Mouse (Mus musculus) forebrain, embryonic 16.5 days (tissue): ENCODE data around the gene Gnaq. TPM values are rescaled to one million over a fixed set of nuclear protein-coding genes. Genes with fewer than 3 reads are reported as not detected.

Experiments used
- ATAC-seq: fragments of 200-750 bp; cut with Nextera tagmentation; 2 replicates; pipeline ENCODE4 v1.8.0; 2017; ENCODE audit warnings: mild to moderate bottlenecking, moderate library complexity
- H3K27ac ChIP-seq: fragments of 300-500 bp; sonication (generic); 2 replicates; pipeline ENCODE4 v1.5.1; 2014; ENCODE audit warnings: low read length, control low read depth
- H3K27me3 ChIP-seq: fragments of 300-500 bp; sonication (generic); replicated peaks from 2 replicates; pipeline ENCODE4 v1.6.1; 2014; ENCODE audit warnings: low read length; ENCODE audit not compliant: control insufficient read depth, insufficient read depth
- H3K36me3 ChIP-seq: fragments of 300-500 bp; sonication (generic); 2 replicates; pipeline ENCODE4 v1.6.1; 2014; ENCODE audit not compliant: control insufficient read depth, insufficient read depth
- H3K4me1 ChIP-seq: fragments of 300-500 bp; sonication (generic); replicated peaks from 2 replicates; pipeline ENCODE4 v1.6.1; 2014; ENCODE audit warnings: low read length; ENCODE audit not compliant: control insufficient read depth, insufficient read depth
- H3K4me2 ChIP-seq: fragments of 300-500 bp; sonication (generic); 2 replicates; pipeline ENCODE4 v1.6.1; 2014; ENCODE audit warnings: mild to moderate bottlenecking, low read length, control low read depth
- H3K4me3 ChIP-seq: fragments of 300-500 bp; sonication (generic); replicated peaks from 2 replicates; pipeline ENCODE4 v1.5.1; 2014; ENCODE audit warnings: mild to moderate bottlenecking, low read length, control low read depth
- H3K9ac ChIP-seq: fragments of 300-500 bp; sonication (generic); replicated peaks from 2 replicates; pipeline ENCODE4 v1.6.1; 2014; ENCODE audit warnings: low read depth, low read length, control low read depth
- H3K9me3 ChIP-seq: fragments of 300-500 bp; sonication (generic); 2 replicates; pipeline ENCODE4 v1.6.1; 2016; ENCODE audit warnings: low read length; ENCODE audit not compliant: control insufficient read depth
- WGBS: fragments of 180-500 bp; shearing (Covaris S2); extraction: QIAGEN DNeasy Blood & Tissue Kit; methylation state at CpG from one replicate; pipeline ENCODE4 v1.1.7; 2014; 5-methylcytosine and 5-hydroxymethylcytosine counted together
- polyA plus RNA-seq: library from polyadenylated mRNA; unstranded; fragments of >200 nt; fragmentation: Nextera tagmentation; extraction: Ambion mirVana; gene quantifications from 2 replicates; pipeline ENCODE4 v1.2.1, GENCODE M21; 2015

Gnaq gene
- polyA plus RNA-seq, 1 experiment from 2014 or later = 122 TPM

DNA sequence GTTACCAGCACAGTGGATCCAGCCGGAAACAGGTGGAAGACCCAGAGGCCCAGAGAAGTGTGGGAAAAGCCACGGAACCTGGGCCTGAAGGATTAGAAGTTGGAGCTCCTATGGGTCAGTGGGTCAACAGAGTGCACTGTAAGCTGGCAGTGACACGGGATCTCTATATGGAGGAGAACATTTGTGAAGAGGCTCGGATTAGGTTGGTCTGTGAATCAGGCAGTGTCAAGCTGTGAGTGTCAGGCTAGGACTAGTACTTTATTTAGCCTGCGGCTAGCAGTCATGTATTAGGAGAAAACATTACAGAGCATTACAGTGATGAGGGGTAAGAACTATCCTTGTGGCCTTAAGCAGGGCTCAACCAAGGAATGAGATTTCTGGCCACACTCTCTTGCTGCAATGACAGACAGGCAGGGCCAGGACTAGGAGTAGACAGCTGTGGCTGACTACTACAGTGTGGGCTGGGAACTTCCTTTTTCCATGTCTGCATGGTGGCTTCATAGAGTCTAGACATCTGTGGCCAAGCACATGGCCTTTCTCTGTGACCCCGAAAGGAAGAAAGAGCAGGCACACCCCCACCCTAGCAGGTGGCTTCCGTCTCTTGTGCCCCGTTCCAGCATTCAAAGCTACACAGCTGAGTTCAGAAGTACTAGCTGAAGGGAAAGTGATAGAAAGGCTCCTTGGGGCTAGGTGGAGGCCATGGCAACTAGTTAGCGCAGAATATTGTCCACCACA, 240.3 kb downstream of the Gnaq start:
- 72% methylated on average over 9 of the region's 9 CpGs for WGBS
- H3K4me2 ChIP-seq = no peak overlapping the region
- H3K9ac ChIP-seq = no peak overlapping the region
- H3K4me3 ChIP-seq = no peak overlapping the region
- H3K4me1 ChIP-seq = peaks cover 14% of the 10 kb centered on the region
- H3K9me3 ChIP-seq = no peaks in the 10 kb centered on the region
- ATAC-seq = peak; percentile 13; the same call in 1 of the 2 replicates
- H3K27me3 ChIP-seq = no peaks in the 10 kb centered on the region
- no peak overlapping the region for H3K27ac ChIP-seq
- H3K36me3 ChIP-seq = no peaks in the 10 kb centered on the region

DNA sequence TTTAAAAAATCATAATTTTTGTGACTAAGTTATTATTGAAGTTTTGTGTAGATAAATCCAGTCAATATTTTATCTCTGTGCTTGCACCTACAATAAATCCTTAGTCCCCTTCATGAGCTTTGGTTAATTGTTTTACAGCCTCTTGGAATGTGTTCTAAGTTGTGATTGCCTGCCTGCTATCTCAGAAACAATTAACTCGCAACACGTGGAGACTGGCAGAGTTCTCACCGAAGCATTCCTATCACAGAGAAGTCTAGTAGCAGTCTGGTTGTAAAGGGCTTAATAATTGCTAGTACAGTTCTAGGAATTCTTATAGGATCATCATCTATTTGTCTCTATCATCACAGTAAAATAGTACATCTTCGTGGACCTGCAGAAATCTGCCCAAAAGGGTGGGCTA, 243.2 kb downstream of the Gnaq start:
- Histone ChIP-seq H3K36me3 (no peaks in the 10 kb centered on the region; the same call in 1 of the 2 replicates), H3K27ac (no peak overlapping the region), H3K4me1 (peaks cover 8% of the 10 kb centered on the region), H3K9me3 (no peaks in the 10 kb centered on the region), H3K27me3 (no peaks in the 10 kb centered on the region), H3K9ac (no peak overlapping the region), H3K4me2 (no peak overlapping the region), H3K4me3 (no peak overlapping the region)
- 71% methylated on average over 4 of the region's 4 CpGs for WGBS
- no peak for ATAC-seq

DNA sequence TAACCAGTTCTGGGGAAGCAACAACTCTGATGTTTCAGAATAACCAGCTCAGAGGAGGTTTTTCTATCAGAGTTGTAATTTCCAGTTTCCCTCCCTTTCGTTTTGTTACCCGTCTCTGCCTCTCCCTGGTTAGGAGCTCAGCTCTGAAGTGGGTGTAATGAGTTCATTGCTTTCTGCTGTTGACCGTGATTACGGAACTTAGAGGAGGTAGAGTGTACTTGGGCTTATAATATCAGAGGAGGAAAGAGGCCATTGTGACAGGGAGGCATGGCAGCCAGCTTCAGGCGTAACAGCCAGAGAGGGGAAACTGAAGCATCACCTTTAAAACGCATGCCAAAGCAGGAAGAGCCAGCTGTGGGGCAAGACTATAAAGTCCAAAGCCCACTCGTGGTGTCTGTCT, 245.9 kb downstream of the Gnaq start:
- H3K4me3 ChIP-seq = no peak overlapping the region
- H3K36me3 ChIP-seq = no peaks in the 10 kb centered on the region; the same call in 1 of the 2 replicates
- H3K4me1 ChIP-seq = peaks cover under 1% of the 10 kb centered on the region
- no peak overlapping the region for H3K4me2 ChIP-seq
- WGBS = 90% methylated on average over 7 of the region's 7 CpGs
- no peaks in the 10 kb centered on the region for H3K27me3 ChIP-seq
- no peak overlapping the region for H3K27ac ChIP-seq
- H3K9me3 ChIP-seq = no peaks in the 10 kb centered on the region
- ATAC-seq = no peak
- H3K9ac ChIP-seq = no peak overlapping the region

DNA sequence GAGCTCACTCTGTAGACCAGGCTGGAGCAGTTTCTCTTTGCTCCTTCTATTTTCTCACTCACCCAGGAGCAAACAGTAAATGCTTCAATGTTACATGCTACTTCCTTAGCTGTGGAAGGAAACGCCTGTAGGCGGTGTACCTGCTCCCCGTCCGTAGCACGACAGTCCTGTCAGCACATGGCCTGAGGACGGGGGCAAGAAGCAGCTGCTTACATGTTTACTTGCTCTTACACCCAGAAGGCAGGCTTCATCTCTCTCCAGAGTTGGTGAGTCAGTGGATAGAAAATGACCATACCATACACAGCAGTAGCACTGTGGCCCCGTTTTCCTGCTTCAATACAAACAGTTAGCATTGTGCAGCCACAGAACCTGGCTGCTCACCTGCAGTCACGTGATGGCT, 247.1 kb downstream of the Gnaq start:
- Histone ChIP-seq H3K4me2 (no peak overlapping the region), H3K27ac (no peak overlapping the region), H3K4me3 (no peak overlapping the region), H3K9me3 (no peaks in the 10 kb centered on the region), H3K9ac (no peak overlapping the region), H3K4me1 (peaks cover 3% of the 10 kb centered on the region), H3K36me3 (no peaks in the 10 kb centered on the region; the same call in 1 of the 2 replicates), H3K27me3 (no peaks in the 10 kb centered on the region)
- ATAC-seq = no peak
- WGBS = 91% methylated on average over 8 of the region's 8 CpGs

DNA sequence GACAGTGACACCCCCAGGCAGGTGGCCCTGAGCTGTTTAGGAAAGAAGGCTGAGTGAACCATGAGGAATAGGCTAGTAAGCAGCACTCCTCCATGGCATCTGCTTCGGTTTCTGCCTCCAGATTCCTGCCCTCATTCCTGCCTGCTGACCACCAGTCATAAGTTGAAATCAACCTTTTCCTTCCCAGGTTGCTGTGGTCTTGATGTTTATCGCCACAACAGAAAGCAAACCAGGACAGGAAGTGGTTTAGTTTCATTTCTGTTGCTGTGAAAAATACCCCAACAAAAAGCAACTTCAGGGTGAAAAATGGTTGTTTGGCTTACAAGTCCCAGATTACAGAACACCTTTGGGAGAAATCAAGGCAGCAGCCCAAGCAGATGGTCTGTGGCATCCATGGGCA, 249.8 kb downstream of the Gnaq start:
- no peaks in the 10 kb centered on the region for H3K27me3 ChIP-seq
- no peak overlapping the region for H3K9ac ChIP-seq
- ATAC-seq = no peak
- no peaks in the 10 kb centered on the region; the same call in 1 of the 2 replicates for H3K36me3 ChIP-seq
- no peak overlapping the region for H3K4me3 ChIP-seq
- no peak overlapping the region for H3K27ac ChIP-seq
- H3K9me3 ChIP-seq = no peaks in the 10 kb centered on the region
- no peak overlapping the region for H3K4me2 ChIP-seq
- WGBS = 90% methylated on average over 2 of the region's 2 CpGs
- peaks cover 16% of the 10 kb centered on the region for H3K4me1 ChIP-seq

DNA sequence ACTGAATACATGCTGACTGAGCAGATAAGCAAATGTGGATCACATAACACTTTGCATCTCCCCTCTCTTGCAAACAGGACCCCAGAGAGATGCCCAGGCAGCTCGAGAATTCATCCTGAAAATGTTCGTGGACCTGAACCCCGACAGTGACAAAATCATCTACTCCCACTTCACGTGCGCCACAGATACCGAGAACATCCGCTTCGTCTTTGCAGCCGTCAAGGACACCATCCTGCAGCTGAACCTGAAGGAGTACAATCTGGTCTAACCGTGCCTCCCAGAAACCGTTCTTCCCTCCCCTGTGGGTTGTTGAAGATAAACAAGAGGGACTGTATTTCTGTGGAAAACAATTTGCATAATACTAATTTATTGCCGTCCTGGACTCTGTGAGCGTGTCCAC, 250.5 kb downstream of the Gnaq start:
- Histone ChIP-seq H3K27ac (no peak overlapping the region), H3K36me3 (peaks cover 2% of the 10 kb centered on the region; the same call in 1 of the 2 replicates), H3K4me2 (no peak overlapping the region), H3K4me3 (no peak overlapping the region), H3K9ac (no peak overlapping the region), H3K4me1 (peaks cover 16% of the 10 kb centered on the region), H3K9me3 (no peaks in the 10 kb centered on the region), H3K27me3 (no peaks in the 10 kb centered on the region)
- WGBS = 75% methylated on average over 13 of the region's 13 CpGs
- ATAC-seq = no peak

DNA sequence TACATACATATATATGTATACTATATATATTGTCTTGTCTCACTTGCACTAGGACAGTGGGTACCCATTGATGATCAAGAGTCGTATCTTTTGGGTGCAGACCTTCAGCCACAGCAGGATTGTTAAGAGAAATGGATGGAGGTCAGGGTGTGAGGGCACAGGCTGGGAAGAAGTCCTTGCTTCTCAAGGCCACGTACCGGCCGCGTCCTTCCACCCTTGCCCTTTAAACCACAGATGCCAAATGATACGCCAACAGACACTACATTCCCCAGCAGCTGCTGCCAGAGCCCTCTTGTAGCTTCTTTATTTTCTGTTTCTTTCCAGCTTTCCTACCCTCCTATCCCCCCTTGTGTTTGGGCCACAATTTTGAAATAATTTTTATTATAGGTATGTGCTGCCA, 251.5 kb downstream of the Gnaq start:
- 94% methylated on average over 6 of the region's 6 CpGs for WGBS
- Histone ChIP-seq H3K4me1 (peaks cover 21% of the 10 kb centered on the region), H3K27me3 (no peaks in the 10 kb centered on the region), H3K9ac (no peak overlapping the region), H3K27ac (no peak overlapping the region), H3K9me3 (no peaks in the 10 kb centered on the region), H3K4me2 (no peak overlapping the region), H3K36me3 (0 out of 2 replicates have a peak, but pooled peaks cover 2% of the 10 kb centered on the region), H3K4me3 (no peak overlapping the region)
- ATAC-seq = no peak

DNA sequence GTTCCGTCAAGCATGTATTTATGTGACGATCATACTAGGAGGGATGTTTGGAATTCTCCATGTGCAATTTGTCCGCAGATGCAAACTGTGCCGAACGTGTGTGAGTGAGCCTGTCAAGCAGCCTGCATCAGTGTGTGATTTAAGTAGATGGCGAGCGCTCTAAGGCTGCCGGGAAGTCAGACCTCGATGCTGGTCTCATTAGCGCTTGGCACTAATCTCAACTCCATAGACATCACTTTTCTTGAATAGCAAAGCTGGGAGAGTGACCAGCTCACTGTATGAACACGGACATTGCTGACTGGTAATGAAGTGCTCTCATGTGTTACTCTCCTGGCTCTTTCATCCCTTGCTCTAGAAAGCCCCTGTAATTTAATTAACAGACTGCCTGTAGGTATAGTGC, 252.3 kb downstream of the Gnaq start:
- WGBS = 27% methylated on average over 11 of the region's 11 CpGs
- no peak overlapping the region for H3K27ac ChIP-seq
- ATAC-seq = peak; percentile 78

DNA sequence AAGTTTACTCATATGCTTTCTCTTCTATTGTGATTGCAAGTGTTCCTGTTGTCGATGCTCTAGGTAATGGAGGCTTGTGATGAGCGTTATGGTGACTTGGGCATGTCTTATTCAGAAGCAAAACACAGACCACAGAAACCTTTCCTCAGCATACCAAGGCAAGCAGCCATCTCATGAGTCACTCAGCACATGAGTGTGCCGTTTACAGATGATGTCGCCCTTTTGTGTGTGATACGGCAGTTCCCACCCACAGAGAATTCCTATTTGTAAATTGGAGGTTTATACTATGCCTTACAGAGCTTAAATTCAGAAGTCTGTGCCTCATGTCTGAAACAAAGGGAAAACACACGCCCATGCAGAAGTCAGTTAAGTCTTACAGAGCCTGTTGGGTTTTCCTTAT, 253.9 kb downstream of the Gnaq start:
- peak; percentile 21; the same call in 1 of the 2 replicates for ATAC-seq
- Histone ChIP-seq H3K36me3 (0 out of 2 replicates have a peak, but pooled peaks cover 2% of the 10 kb centered on the region), H3K9me3 (no peaks in the 10 kb centered on the region), H3K27ac (no peak overlapping the region), H3K4me1 (peaks cover 21% of the 10 kb centered on the region), H3K9ac (no peak overlapping the region), H3K4me3 (no peak overlapping the region), H3K4me2 (no peak overlapping the region), H3K27me3 (no peaks in the 10 kb centered on the region)
- WGBS = 26% methylated on average over 6 of the region's 6 CpGs

More for the DNA sequence above, 252.3 kb downstream of the Gnaq start:
- Histone ChIP-seq H3K36me3 (0 out of 2 replicates have a peak, but pooled peaks cover 2% of the 10 kb centered on the region), H3K4me3 (no peak overlapping the region), H3K27me3 (no peaks in the 10 kb centered on the region), H3K9me3 (no peaks in the 10 kb centered on the region), H3K4me2 (no peak overlapping the region), H3K9ac (no peak overlapping the region), H3K4me1 (peaks cover 21% of the 10 kb centered on the region)
